Mouse (Mus musculus): ENCODE measurements around the gene Dio1.

Gene Dio1

DNA sequence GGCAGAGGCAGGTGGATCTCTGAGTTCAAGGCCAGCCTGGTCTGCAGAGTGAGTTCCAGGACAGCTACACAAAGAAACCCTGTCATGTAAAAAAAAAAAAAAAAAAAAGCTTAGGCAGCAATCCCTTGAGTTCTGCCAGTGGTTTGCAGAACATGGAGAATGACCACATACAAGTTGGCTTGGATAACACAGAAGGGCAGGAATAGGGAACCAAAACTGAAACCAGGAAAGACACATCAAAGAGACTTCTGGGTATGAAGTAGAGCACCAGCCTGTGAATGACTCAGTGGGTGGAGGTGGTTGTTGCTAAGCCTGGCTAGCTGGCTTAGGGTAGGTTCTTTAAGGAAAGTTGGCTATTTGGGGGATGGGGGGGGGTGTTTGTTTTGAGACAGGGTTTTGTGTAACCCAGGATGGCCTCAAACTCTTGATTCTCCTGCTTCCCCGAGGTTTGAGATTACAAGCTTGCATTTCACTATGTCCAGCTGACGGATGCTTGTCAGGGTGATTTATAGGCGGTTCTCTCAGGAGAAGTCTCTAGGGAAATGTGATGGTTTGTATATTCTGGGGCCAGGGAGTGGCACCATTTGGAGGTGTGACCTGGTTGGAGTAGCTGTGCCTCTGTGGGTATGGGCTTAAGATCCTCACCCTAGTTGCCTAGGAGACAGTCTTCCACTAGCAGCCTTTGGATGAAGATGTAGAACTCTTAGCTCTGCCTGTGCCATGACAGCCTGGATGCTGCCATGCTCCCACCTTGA, 21.3 kb downstream of the Dio1 start:
- DNase-seq (ENCODE audit: low read depth, low spot score), result peak; percentile 48
- H3K27me3 ChIP-seq (ENCODE audit: control insufficient read depth, insufficient read depth, low read length, poor library complexity, severe bottlenecking), result no peaks in the 10 kb centered on the region
- no peaks in the 10 kb centered on the region for H3K36me3 ChIP-seq (ENCODE audit: control insufficient read depth, insufficient read depth, low read length, poor library complexity, severe bottlenecking)

DNA sequence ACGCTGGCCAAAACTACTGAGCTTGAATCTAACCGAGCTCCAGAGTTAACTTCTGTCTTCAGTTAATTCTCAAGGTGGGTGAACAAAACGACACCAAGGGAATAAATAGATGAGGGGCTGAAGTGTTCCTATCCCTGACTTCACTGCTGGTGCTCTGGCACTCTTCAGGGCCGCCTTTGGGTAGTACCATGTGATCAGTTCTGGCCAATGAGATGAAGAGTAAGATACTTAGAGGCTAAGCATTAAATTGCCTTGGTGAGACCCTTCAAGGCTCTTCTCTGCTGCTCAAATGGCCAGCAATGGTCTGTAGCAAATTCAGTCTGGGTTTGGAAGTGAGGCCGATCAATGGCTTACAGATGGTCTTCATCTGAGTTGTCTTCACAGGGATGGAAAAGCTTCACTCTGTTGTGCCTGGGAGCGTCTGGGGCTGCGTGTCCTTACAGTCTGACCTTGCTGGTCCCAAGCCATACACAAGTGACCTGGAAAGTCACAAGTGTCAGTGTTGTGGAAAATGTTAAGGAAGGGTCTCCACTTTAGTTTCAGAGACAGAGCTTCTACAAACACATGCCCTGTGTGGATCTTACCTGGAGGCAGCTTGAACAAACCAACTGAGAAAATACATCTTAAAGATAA, 26.0 kb downstream of the Dio1 start:
- DNase-seq (ENCODE audit: low read depth, low spot score), result no peak
- no peaks in the 10 kb centered on the region for H3K27me3 ChIP-seq (ENCODE audit: control insufficient read depth, insufficient read depth, low read length, poor library complexity, severe bottlenecking)

DNA sequence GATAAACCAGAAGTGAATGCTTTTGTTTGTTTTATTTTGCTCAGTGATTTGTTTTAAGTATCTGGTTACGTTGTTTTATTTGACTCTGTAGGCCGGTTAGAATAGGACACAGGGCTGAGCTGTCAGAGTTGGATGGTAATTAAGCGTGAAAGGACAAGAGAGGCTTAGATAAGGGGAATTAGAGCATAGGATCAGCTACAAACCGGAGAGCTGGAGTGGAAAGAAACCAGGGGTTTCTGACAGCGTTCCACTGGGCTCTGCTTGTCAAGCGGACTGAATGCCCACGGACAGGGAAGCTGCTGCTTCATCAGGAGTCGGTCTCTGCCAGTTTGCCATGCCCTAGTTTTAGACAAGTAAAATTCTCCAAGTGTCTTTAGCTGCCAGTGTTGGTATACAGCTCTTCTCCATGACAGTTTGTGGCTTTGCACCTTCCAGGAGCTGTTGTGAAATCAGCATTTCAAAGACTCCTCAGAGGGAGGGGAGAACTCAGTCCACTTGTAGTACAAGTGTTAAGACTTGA, 28.7 kb downstream of the Dio1 start:
- no peaks in the 10 kb centered on the region for H3K27me3 ChIP-seq (ENCODE audit: control insufficient read depth, insufficient read depth, low read length, poor library complexity, severe bottlenecking)
- DNase-seq (ENCODE audit: low read depth, low spot score), result no peak
- no peaks in the 10 kb centered on the region for H3K36me3 ChIP-seq (ENCODE audit: control insufficient read depth, insufficient read depth, low read length, poor library complexity, severe bottlenecking)

More for the DNA sequence above, 26.0 kb downstream of the Dio1 start:
- H3K36me3 ChIP-seq (ENCODE audit: control insufficient read depth, insufficient read depth, low read length, poor library complexity, severe bottlenecking), result no peaks in the 10 kb centered on the region

- Histone ChIP-seq H3K36me3 (ENCODE audit: control insufficient read depth, insufficient read depth, low read length, poor library complexity, severe bottlenecking) (no peaks in the 10 kb centered on the region), H3K27me3 (ENCODE audit: control insufficient read depth, insufficient read depth, low read length, poor library complexity, severe bottlenecking) (no peaks in the 10 kb centered on the region)
- DNase-seq (ENCODE audit: low read depth, low spot score), result no peak
Measured at GRCm38 (mm10) chr4:107274511-107274910, 32.5 kb downstream of the Dio1 start.

- no peaks in the 10 kb centered on the region for H3K36me3 ChIP-seq (ENCODE audit: control insufficient read depth, insufficient read depth, low read length, poor library complexity, severe bottlenecking)
- no peak for DNase-seq (ENCODE audit: low read depth, low spot score)
Measured at GRCm38 (mm10) chr4:107273683-107274082, 33.3 kb downstream of the Dio1 start.

DNA sequence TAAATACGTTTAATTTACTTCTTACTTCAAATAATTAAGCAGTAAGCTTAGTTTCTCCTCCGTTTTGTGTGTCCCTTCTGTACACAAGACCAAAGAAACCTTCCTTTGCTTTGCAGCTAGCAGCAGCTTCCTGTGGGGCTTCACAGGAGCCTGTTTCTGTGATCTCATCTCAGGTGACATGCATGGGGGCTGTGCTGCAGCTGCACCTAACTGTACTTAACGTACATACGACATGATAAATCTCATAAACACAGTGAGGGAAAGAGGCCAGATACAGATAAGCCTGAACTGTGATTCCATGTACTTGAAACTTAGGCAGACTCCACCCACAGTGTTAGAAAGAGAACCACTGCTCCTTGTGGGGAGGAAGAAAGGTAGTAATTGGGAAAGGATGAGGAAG, 47.0 kb downstream of the Dio1 start:
- DNase-seq (ENCODE audit: low read depth, low spot score), result no peak
- no peaks in the 10 kb centered on the region for H3K36me3 ChIP-seq (ENCODE audit: control insufficient read depth, insufficient read depth, low read length, poor library complexity, severe bottlenecking)
- no peaks in the 10 kb centered on the region for H3K27me3 ChIP-seq (ENCODE audit: control insufficient read depth, insufficient read depth, low read length, poor library complexity, severe bottlenecking)

More at GRCm38 (mm10) chr4:107273683-107274082, 33.3 kb downstream of the Dio1 start:
- no peaks in the 10 kb centered on the region for H3K27me3 ChIP-seq (ENCODE audit: control insufficient read depth, insufficient read depth, low read length, poor library complexity, severe bottlenecking)

DNA sequence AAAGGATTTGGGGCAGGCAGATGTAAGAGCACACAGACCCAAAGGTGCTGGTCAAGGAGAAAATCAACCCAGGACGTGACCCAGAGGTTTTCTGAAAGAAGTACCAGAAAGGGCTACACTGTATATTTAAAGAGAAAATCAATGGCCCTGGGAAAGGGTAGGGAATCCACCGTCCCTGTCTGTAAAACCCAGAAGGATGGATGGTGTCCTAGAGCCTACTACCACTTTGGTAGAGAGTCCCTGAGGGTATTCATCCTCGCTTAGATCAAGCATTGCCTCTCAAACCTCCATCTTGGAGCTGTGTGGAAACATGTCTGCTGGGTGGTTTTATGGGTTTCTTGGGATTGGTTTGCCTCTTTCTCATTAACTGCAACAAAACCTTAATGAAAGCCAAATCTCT, 52.6 kb downstream of the Dio1 start:
- Histone ChIP-seq H3K27me3 (ENCODE audit: control insufficient read depth, insufficient read depth, low read length, poor library complexity, severe bottlenecking) (no peaks in the 10 kb centered on the region), H3K36me3 (ENCODE audit: control insufficient read depth, insufficient read depth, low read length, poor library complexity, severe bottlenecking) (no peaks in the 10 kb centered on the region)
- no peak for DNase-seq (ENCODE audit: low read depth, low spot score)

GRCm38 (mm10) chr4:107253125-107254091, 53.6 kb downstream of the Dio1 start, which contains the start of the genes Lrrc42 and Hspb11:
TSS of gene Lrrc42 (minus strand) at chr4:107253532.
TSS of gene Hspb11 (plus strand) at chr4:107253593.
- H3K36me3 ChIP-seq (ENCODE audit: control insufficient read depth, insufficient read depth, low read length, poor library complexity, severe bottlenecking), result no peaks in the 10 kb centered on the region
- peak; percentile 99 for DNase-seq (ENCODE audit: low read depth, low spot score)
- no peaks in the 10 kb centered on the region for H3K27me3 ChIP-seq (ENCODE audit: control insufficient read depth, insufficient read depth, low read length, poor library complexity, severe bottlenecking)

GRCm38 (mm10) chr4:107252522-107252921, 54.4 kb downstream of the Dio1 start:
- DNase-seq (ENCODE audit: low read depth, low spot score), result peak; percentile 27
- H3K36me3 ChIP-seq (ENCODE audit: control insufficient read depth, insufficient read depth, low read length, poor library complexity, severe bottlenecking), result no peaks in the 10 kb centered on the region
- H3K27me3 ChIP-seq (ENCODE audit: control insufficient read depth, insufficient read depth, low read length, poor library complexity, severe bottlenecking), result no peaks in the 10 kb centered on the region

DNA sequence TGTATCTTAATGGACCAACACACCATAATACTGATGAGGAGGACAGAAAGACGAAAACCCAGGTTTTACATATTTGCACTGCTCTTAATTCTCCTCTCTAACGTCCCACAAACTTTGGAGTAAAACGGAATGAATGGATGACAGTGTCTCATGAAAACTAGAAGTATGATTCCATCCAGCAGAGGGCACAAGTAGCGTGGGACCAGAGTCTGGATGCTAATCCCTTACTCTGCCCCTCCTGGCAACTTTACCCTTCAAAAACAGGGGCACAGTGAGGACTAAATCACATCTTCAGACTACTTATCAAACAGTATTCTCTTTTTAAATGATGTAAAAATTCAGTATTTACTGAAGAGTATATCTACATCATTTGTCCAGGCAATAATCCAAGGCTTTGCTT, 56.5 kb downstream of the Dio1 start:
- Histone ChIP-seq H3K27me3 (ENCODE audit: control insufficient read depth, insufficient read depth, low read length, poor library complexity, severe bottlenecking) (no peaks in the 10 kb centered on the region), H3K36me3 (ENCODE audit: control insufficient read depth, insufficient read depth, low read length, poor library complexity, severe bottlenecking) (no peaks in the 10 kb centered on the region)
- DNase-seq (ENCODE audit: low read depth, low spot score), result peak; percentile 72

DNA sequence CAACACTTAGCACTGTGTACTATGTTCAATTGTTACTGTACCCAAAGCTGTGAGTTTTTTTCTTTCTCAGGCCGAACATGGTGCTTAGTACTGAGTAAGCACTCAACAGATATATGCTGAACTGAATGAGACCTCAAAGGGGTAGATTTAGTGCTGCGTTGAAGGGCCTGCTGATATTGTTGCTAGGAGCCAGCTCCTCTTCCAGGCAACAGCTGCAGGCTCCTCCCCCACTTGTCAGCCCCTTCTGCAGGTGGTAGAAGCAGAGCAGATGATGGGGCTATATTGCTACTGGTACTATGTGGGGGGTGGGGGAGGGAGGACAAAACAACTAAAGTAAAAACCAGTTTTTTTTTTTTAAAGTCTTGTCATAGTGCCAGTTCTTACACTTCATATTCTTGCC, 57.5 kb downstream of the Dio1 start:
- 0 out of 2 replicates have a peak, but pooled peaks cover 2% of the 10 kb centered on the region for H3K36me3 ChIP-seq (ENCODE audit: control insufficient read depth, insufficient read depth, low read length, poor library complexity, severe bottlenecking)
- H3K27me3 ChIP-seq (ENCODE audit: control insufficient read depth, insufficient read depth, low read length, poor library complexity, severe bottlenecking), result no peaks in the 10 kb centered on the region

GRCm38 (mm10) chr4:107248061-107248460, 58.9 kb downstream of the Dio1 start:
- Histone ChIP-seq H3K36me3 (ENCODE audit: control insufficient read depth, insufficient read depth, low read length, poor library complexity, severe bottlenecking) (0 out of 2 replicates have a peak, but pooled peaks cover 2% of the 10 kb centered on the region), H3K27me3 (ENCODE audit: control insufficient read depth, insufficient read depth, low read length, poor library complexity, severe bottlenecking) (no peaks in the 10 kb centered on the region)
- no peak for DNase-seq (ENCODE audit: low read depth, low spot score)

More for the DNA sequence above, 57.5 kb downstream of the Dio1 start:
- DNase-seq (ENCODE audit: low read depth, low spot score), result no peak

GRCm38 (mm10) chr4:107247110-107247509, 59.9 kb downstream of the Dio1 start:
- Histone ChIP-seq H3K27me3 (ENCODE audit: control insufficient read depth, insufficient read depth, low read length, poor library complexity, severe bottlenecking) (no peaks in the 10 kb centered on the region), H3K36me3 (ENCODE audit: control insufficient read depth, insufficient read depth, low read length, poor library complexity, severe bottlenecking) (0 out of 2 replicates have a peak, but pooled peaks cover 2% of the 10 kb centered on the region)
- no peak for DNase-seq (ENCODE audit: low read depth, low spot score)

DNA sequence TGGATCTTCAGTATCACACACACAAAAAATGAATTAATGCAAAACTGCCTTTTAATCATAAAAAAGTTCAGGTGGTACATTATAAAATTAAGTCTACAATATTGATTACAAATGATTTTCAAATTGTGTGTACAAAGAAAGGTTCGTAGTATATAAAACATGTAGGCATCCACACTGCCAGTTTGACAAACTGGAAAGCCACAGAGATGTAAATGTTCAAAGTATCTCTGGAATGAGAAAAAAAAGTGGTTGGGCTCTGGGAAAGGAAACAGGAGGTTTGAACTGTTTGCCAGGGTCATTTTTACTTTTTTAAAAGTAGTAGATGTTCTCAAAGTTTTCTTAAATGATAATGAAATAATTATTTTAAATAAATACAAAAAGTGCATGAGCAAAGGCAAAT, 60.9 kb downstream of the Dio1 start:
- Histone ChIP-seq H3K27me3 (ENCODE audit: control insufficient read depth, insufficient read depth, low read length, poor library complexity, severe bottlenecking) (no peaks in the 10 kb centered on the region), H3K36me3 (ENCODE audit: control insufficient read depth, insufficient read depth, low read length, poor library complexity, severe bottlenecking) (0 out of 2 replicates have a peak, but pooled peaks cover 2% of the 10 kb centered on the region)
- DNase-seq (ENCODE audit: low read depth, low spot score), result no peak
